Mouse (Mus musculus) right cerebral cortex, postnatal 14 days (tissue): ENCODE measurements around the gene Olfr710.
"Not testable (repeated sequence)": the region's sequence is repeated elsewhere in the genome, so short reads cannot be mapped to it uniquely, and the experiment has no call there.

Source experiments
- DNase-seq: peaks from one replicate; pipeline ENCODE4 v3.0.0; 2022

Gene Olfr710

GRCm38 (mm10) chr7:106948212-106948611, at the start of gene Olfr710:
Gene Olfr710 (minus strand): TSS chr7:106948312.
- DNase-seq, result no peak

DNA sequence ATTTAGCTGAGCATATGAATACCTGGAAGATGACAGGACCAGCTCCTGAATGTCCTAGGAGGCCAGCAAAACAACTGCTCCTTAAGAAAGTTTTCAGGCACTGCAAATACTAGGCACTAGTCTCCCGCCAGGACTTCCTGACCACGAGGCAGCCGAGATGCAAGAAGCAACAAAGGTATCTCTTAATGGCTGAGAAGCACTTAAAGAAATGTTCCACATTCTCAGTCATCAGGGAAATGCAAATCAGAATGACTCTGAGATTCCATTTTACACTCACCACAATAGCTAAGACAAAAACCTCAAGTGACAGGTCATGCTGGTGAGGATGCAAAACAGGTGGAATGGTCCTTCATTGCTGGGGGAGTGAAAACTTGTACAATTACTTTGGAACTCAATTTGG, 37.1 kb upstream of the Olfr710 start:
- no peak for DNase-seq

- no peak for DNase-seq
These were observed 27.2 kb upstream of the Olfr710 start, which contains the start of gene Olfr711 for GRCm38 (mm10) chr7:106975353-106975752. Gene Olfr711 (minus strand): TSS chr7:106975453.

DNA sequence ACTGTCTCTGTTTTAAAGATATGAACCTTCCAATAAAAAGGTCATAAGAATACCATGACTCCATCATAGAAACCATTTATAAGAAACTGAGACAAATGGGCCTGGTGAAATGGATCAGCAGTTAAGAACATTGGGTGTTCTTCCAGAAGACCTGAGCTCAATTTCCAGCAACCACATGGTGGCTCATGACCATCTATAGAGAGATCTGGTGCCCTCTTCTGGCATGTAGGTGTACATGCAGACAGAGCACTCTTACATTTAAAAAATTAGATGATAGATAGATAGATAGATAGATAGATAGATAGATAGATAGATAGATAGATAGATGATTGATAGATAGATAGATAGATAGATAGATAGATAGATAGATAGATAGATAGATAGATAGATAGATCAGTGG, 19.4 kb upstream of the Olfr710 start:
- DNase-seq, result not testable (repeated sequence)

DNA sequence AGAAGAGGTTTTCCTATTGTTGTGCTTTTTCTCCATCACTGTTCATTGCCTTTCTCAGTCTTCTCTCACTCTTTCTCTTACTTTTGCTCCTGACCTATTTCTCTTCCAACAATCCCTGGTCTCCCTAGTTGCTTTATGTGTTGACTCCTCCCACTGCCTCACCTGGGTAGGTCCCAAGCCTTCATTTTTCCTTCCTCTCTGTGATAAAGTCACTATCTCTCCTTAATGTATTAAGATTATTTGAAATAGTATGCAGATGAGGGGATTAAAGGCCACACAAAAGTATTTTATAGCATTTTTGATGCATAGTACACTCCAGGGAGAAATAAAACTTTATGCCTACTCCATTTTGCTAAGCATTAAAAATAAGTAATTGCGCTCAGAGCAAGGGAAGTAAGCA, 15.7 kb upstream of the Olfr710 start, which contains the start of gene Olfr6:
Gene Olfr6, minus strand, starts transcription at position 101 of the 400 bp plus-strand sequence.
- DNase-seq, result no peak

GRCm38 (mm10) chr7:106932119-106932518, 16.0 kb downstream of the Olfr710 start, which contains the start of gene Olfr709-ps1:
Gene Olfr709-ps1 (minus strand): TSS chr7:106932219.
- DNase-seq, result no peak

DNA sequence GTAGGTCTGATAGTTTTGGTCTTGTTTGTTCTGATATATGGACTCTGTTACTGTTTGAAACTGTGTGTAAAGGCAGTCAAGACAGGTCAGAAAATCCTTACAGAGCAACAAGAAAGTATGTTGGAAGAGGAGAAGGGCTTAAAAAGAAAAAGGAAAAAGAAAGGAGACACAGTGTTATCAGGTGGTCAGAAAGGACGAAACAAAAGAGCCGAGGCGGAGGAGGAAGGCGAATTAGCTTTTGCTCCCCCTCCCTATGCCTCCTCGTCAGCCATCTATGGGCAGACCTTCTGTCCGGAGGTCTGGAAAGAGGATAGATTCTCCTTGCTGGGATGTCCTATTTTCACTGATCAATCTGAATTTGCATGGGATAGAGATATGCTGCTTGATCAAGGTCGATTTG, 27.2 kb downstream of the Olfr710 start:
- not testable (repeated sequence) for DNase-seq

DNA sequence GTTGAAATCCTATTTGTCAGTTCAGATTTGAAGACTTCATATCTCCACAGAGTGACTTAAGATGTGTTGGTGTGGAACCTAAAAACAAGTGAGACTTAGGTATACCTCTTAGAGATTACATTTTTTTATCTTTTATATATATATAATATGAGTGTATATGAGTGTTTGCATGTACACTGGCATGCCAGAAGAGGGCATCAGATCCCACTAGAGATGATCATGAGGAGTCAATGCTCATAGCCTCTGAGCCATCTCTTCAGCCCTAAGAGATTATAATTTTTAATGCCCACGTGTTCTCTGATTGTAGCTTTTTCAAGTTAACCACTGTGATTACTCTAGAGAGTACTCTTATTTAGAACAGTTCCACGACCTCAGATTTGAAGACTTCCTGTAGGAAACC, 40.4 kb downstream of the Olfr710 start, which contains the start of gene Olfr1532-ps1:
Gene Olfr1532-ps1, plus strand, starts transcription at position 326 of the 400 bp plus-strand sequence.
- no peak for DNase-seq

- not testable (repeated sequence) for DNase-seq
These were observed 47.0 kb downstream of the Olfr710 start, which contains the start of gene Olfr707 for GRCm38 (mm10) chr7:106901141-106901540. Gene Olfr707 (minus strand): TSS chr7:106901241.
